Mouse (Mus musculus) granulocyte monocyte progenitor cell, adult 5-6 weeks (primary cell): ENCODE results near the gene Sept9. TPM values are rescaled to one million over a fixed set of nuclear protein-coding genes. Genes with fewer than 3 reads are reported as not detected.

Source experiments
- ATAC-seq: replicated peaks from 2 replicates; pipeline ENCODE4 v1.8.0; 2016; ENCODE audit warnings: mild to moderate bottlenecking, moderate TSS enrichment, inconsistent platforms; ENCODE audit not compliant: poor library complexity, severe bottlenecking
- total RNA-seq, 2 experiments: library from RNA; stranded (forward) in 1 of 2; stranded (reverse) in 1 of 2; fragments of 200-712, 200-1000 nt in 1 of 2; fragments of >200 nt in 1 of 2; fragmentation: Nextera tagmentation in 1 of 2; gene quantifications; 2 replicates each; pipeline ENCODE4 v1.2.3; 2014 to 2017

Gene Sept9
- total RNA-seq, 2 experiments from 2014 or later, result 141 to 145 TPM

DNA sequence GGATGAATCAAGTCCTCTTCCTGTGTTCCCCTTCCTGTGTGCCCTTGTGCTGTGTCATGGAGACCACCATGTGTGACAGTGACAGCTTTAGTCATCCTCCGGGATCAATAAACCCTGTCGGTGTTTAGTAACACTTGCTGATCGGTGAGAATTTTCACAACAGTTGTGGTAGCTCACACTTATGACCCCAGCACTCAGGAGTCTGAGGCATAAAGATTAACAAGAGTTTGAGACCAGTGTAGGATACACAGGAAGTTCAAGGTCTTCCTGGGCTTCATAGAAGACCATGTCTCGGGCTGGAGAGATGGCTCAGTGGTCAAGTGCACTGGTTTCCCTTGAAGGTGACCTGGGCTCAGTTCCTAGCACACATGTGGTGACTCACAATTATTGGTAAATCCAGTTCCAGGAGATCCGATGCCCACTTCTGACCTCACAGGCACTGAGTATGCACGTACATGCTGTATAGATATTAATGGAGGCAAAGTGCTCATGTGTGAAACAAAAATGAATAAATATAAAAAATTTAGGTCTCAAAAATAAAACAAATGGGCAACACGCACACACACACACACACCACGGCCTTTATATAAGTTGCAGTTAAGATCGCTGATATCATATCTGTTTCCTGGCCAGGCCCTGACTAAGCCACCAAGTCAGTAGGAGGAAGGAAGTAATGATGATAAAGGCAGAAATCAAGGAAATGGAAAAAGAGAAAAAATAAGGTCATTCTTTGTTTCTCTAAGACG is 43.1 kb downstream of the Sept9 start:
- peak; percentile 21; the same call in 1 of the 2 replicates for ATAC-seq

GRCm38 (mm10) chr11:117243536-117244290 is 44.3 kb downstream of the Sept9 start:
- no peak for ATAC-seq

DNA sequence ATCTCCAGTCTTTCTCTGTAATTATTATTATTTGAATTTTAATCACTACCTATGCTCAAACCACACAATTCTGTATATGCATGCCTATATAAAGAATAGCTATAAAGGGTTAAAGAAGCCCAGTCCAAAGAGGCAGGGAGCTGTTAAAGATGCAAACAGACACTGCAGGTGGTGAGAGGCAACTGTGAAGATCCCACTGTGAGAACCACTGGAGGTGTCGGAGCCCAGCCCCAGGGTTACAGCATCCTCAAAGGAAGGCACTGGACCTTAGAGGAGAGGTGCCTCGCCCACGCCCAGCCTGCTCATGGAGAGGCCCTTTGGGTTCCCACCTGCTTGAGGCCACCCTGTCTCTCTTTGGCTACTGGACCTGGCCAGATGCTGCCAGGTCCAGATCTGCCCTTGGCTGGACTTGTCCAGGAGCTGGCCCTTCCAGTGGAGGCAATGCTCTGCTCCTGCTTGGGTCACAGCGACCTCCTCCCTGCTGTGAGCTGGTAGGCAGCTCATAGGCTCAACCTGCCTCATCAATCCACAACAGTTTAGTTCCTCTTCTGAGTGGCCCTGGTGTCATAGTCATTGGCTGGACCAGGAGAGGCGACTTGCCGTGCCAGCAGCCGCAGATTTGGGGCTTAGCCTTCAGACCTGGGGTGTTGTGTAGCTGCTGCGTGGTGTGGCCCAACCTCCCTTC is 45.7 kb downstream of the Sept9 start:
- ATAC-seq, result peak; percentile 49

- ATAC-seq, result no peak
These were observed 46.4 kb downstream of the Sept9 start for GRCm38 (mm10) chr11:117245846-117246245.

DNA sequence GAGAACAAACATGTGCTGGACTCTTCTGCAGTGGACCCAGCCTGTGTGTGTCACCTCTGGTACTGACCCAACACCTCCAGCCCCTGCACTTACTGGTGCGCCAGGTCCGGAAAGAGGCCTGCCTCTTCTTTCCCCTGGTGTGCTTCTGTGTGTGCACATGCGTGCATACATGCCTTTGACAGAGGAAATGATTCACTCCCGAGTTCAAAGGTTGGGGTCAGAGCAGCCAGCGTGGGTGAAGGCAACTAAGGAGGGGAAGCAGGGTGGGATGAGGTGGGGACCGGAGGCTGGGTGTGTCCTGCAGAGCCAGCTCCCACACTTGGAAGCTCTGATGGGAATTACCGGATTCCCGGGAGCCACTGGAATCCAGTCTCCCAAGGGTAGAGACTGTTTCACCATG is 46.8 kb downstream of the Sept9 start:
- no peak for ATAC-seq

GRCm38 (mm10) chr11:117246981-117247431 is 47.5 kb downstream of the Sept9 start:
- ATAC-seq, result no peak

GRCm38 (mm10) chr11:117247541-117247940 is 48.1 kb downstream of the Sept9 start:
- no peak for ATAC-seq

- ATAC-seq, result no peak
These were observed 49.3 kb downstream of the Sept9 start for GRCm38 (mm10) chr11:117248734-117249248.

DNA sequence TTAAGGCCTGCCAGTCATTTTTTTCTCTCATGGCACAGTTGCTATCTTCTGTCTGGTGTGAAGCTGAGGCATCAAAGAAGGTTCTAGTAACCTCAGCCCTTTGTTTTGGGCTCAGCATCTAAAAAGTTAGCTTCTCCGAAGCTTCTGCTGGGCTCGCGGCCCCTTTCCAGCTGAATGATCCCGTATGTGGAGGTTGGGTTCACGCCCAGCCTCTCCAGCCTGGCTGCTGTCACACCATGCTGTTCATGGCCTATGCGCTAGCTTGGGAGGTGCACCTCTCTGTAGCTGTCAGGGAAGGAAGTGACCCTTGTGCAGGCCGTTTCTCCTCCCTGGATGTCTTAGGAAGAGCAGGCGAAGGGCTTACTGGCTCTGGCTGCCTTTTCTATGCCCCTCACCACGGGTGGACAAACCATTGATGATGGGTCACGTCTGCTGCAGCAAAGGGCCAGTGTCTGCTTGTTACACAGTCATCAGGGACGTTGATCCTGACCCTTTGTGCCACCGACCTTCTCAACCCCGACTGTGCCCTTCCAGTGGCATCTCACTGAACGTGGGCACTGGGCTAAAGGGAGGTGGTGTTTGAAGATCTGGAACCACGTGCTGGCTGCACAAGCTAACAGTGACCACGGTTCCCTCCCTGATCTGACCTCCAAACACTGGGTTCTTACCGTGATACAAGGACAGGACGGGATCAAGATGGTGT is 50.0 kb downstream of the Sept9 start:
- no peak for ATAC-seq

- peak; percentile 66 for ATAC-seq
These were observed 50.8 kb downstream of the Sept9 start for GRCm38 (mm10) chr11:117249985-117250928.

- ATAC-seq, result no peak
These were observed 52.3 kb downstream of the Sept9 start for GRCm38 (mm10) chr11:117251755-117252154.

DNA sequence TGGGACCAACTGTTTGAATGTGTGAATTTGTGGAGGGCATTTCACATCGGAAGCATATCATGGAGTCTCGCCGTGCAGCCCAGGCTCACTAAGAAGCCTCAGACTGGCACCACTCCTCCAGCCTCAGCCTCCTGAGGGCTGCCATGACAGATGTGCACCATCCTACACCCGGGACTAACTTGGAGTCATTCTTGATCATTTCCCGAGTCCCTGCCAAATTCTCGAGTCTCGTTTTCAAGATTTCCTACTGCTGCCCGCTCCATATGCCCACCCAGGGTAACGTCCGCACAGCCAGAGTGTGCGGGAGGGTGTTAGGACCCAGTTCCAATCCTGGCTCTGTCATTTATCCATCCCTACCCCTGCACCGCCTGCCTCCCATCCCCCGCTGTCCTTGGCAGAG is 53.4 kb downstream of the Sept9 start:
- no peak for ATAC-seq

GRCm38 (mm10) chr11:117254161-117255107 is 55.0 kb downstream of the Sept9 start:
- ATAC-seq, result no peak

DNA sequence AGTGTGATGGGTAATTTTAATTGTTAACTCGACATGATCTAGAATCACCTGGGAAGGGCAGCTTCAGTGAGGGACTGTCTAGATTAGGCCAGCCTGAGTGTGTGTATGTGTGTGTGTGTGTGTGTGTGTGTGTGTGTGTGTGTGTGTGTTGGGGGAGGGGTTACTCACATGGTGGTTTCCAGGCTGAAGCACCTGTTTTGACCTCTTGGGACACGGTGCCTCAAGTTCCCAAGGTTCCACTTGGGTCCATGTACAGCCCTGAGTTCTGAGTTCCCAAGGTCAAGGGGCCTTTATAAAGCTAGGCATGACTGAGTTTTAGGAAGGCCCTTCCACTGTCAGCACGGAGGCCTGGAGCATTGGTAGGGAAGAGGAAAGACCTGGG is 55.6 kb downstream of the Sept9 start:
- ATAC-seq, result no peak

DNA sequence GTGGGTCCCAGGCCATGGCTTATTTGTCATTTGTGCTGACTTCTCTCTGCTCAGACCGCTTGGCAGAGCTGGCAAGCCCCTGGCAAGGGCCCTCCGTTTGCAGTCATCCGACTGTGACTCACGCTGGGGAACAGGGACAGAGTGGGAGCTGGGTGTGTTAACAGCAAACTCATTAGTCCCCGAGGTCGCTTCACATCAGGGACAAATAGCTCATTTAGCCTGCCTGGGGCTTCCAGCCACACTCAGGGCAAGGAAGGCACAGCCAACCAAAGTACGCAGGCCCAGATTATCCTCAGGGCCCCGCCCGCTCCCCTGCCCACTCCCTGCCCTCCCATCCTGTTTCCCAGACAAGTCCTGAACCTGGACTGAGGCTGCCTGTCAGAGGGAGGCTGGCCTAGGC is 56.6 kb downstream of the Sept9 start:
- no peak for ATAC-seq

DNA sequence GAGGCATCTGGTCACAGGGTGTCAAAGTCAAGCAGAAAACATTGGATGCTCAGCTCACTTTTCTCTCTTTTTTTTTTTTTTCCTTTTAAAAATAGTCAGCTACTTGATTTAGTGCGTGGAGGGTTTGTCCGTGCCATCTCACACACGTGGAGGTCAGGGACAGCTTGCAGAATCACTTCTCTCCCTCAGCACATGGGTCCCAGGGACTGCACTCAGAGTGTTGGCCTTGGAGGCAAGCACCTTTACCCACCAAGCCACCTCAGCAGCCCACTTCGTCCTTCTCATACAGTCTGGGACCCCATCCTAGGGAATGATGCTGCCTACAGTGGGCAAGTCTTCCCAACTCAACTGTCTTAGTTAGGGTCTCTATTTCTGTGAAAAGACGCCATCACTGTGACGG is 57.4 kb downstream of the Sept9 start:
- ATAC-seq, result no peak

DNA sequence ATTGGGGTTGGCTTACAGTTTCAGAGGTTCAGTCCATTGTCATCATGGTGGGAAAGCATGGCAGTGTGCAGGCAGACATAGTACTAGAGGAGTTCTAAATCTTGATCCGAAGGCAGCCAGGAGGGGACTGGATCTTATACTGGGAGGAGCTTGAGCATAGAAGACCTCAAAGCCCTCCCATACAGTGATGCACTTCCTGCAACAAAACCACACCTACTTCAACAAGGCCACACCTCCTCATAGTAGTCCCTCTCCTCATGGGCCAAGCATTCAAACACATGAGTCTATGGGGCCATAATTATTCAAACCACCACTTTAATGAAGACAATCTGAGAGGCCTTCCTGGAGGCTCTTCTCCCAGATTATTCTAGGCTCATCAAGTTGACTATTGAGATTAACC is 57.8 kb downstream of the Sept9 start:
- no peak for ATAC-seq

- peak; percentile 66 for ATAC-seq
These were observed 58.4 kb downstream of the Sept9 start for GRCm38 (mm10) chr11:117257842-117258241.
